Mouse (Mus musculus) limb, embryonic 14.5 days (tissue): Measurements from ENCODE around the gene Ppox. TPM values are rescaled to one million over a fixed set of nuclear protein-coding genes. Genes with fewer than 3 reads are reported as not detected.
A peak's percentile ranks its signal among the peaks of the same experiment; 100 is the strongest.
"Not testable (repeated sequence)": the region's sequence is repeated elsewhere in the genome, so short reads cannot be mapped to it uniquely, and the experiment has no call there.

Experiments
- ATAC-seq: fragments of 200-750 bp; cut with Nextera tagmentation; 2 replicates; pipeline ENCODE4 v1.8.0; 2017; ENCODE audit warnings: low read depth, moderate number of reproducible peaks, moderate TSS enrichment; ENCODE audit not compliant: low FRiP score
- DNase-seq: peaks from one replicate; pipeline ENCODE4 v3.0.0-alpha.2; 2015; ENCODE audit warnings: low spot score
- H3K27ac ChIP-seq: fragments of 300-500 bp; sonication (generic); replicated peaks from 2 replicates; pipeline ENCODE4 v1.5.1; 2014; ENCODE audit warnings: low read depth, mild to moderate bottlenecking, low read length, moderate library complexity, mixed read lengths
- H3K27me3 ChIP-seq: fragments of 300-500 bp; sonication (generic); 2 replicates; pipeline ENCODE4 v1.6.1; 2014; ENCODE audit warnings: low read length, mixed read lengths; ENCODE audit not compliant: control insufficient read depth, insufficient read depth
- H3K36me3 ChIP-seq: fragments of 300-500 bp; sonication (generic); 2 replicates; pipeline ENCODE4 v1.6.1; 2014; ENCODE audit warnings: mild to moderate bottlenecking, low read length, moderate library complexity, mixed read lengths; ENCODE audit not compliant: control insufficient read depth, insufficient read depth
- H3K4me1 ChIP-seq: fragments of 300-500 bp; sonication (generic); 2 replicates; pipeline ENCODE4 v1.6.1; 2014; ENCODE audit warnings: antibody characterized with exemption, low read length, mixed read lengths; ENCODE audit not compliant: control insufficient read depth, insufficient read depth
- H3K4me2 ChIP-seq: fragments of 300-500 bp; sonication (generic); replicated peaks from 2 replicates; pipeline ENCODE4 v1.6.1; 2014; ENCODE audit warnings: low read depth, mild to moderate bottlenecking, low read length, moderate library complexity; ENCODE audit not compliant: severe bottlenecking
- H3K4me3 ChIP-seq: fragments of 300-500 bp; sonication (generic); replicated peaks from 2 replicates; pipeline ENCODE4 v1.5.1; 2014; ENCODE audit warnings: low read length
- H3K9ac ChIP-seq: fragments of 300-500 bp; sonication (generic); 2 replicates; pipeline ENCODE4 v1.6.1; 2014; ENCODE audit warnings: mild to moderate bottlenecking, low read depth, low read length, moderate library complexity; ENCODE audit not compliant: severe bottlenecking
- H3K9me3 ChIP-seq: fragments of 300-500 bp; sonication (generic); 2 replicates; pipeline ENCODE4 v1.6.1; 2016; ENCODE audit warnings: low read length; ENCODE audit not compliant: control insufficient read depth
- POLR2A ChIP-seq: fragments of 200-500 bp; IDR thresholded peaks from 2 replicates; pipeline ENCODE4 v1.8.0; 2012; ENCODE audit warnings: inconsistent platforms, mild to moderate bottlenecking, moderate library complexity, borderline replicate concordance; ENCODE audit not compliant: insufficient read depth, insufficient read length; ENCODE audit errors: extremely low read depth
- WGBS: fragments of 180-500 bp; shearing (Covaris S2); extraction: QIAGEN DNeasy Blood & Tissue Kit; methylation state at CpG from one replicate; pipeline ENCODE4 v1.1.7; 2014; 5-methylcytosine and 5-hydroxymethylcytosine counted together
- polyA plus RNA-seq, 2 experiments: library from polyadenylated mRNA; depleted of rRNA in 1 of 2; stranded (reverse) in 1 of 2; unstranded in 1 of 2; fragments of >200 nt; fragmentation: Nextera tagmentation in 1 of 2; extraction: Ambion mirVana in 1 of 2; gene quantifications; 2 replicates each; pipeline versions ENCODE4 v1.2.1 to v1.2.3; 2012 to 2014

Gene Ppox
- 133 and 152 TPM in 2 replicates for polyA plus RNA-seq (2012; rRNA removed)
- polyA plus RNA-seq (2014; fragmentation: Nextera tagmentation; extraction: Ambion mirVana), result 55.7 and 67.2 TPM in 2 replicates

- peaks cover 8% of the 10 kb centered on the region for H3K4me1 ChIP-seq
- peak within 1 kb of the TSS; percentile 55 for H3K4me3 ChIP-seq
- H3K36me3 ChIP-seq, result peaks cover 71% of the 10 kb centered on the region
- H3K4me2 ChIP-seq, result peak within 1 kb of the TSS; percentile 76
- peak within 1 kb of the TSS; percentile 87 for H3K27ac ChIP-seq
- DNase-seq, result peak; percentile 98
- H3K27me3 ChIP-seq, result no peaks in the 10 kb centered on the region
- TF ChIP-seq POLR2A, result no peak
- peak within 1 kb of the TSS; percentile 63 for H3K9ac ChIP-seq
- no peaks in the 10 kb centered on the region for H3K9me3 ChIP-seq
- WGBS, result 0% methylated on average over 26 of the region's 26 CpGs
- ATAC-seq, result peak; percentile 98
Observed at GRCm38 (mm10) chr1:171280916-171281527, at the start of gene Ppox. Gene Ppox, minus strand, starts transcription at chr1:171281186.

GRCm38 (mm10) chr1:171330216-171330560, 49.2 kb upstream of the Ppox start:
- Histone ChIP-seq H3K27ac (peak overlapping the region; percentile 99), H3K9me3 (no peaks in the 10 kb centered on the region), H3K4me2 (peak overlapping the region; percentile 94), H3K9ac (peak overlapping the region; percentile 94), H3K36me3 (peaks cover 7% of the 10 kb centered on the region; the same call in 1 of the 2 replicates), H3K4me3 (peak overlapping the region; percentile 62), H3K27me3 (no peaks in the 10 kb centered on the region), H3K4me1 (peaks cover 20% of the 10 kb centered on the region)
- DNase-seq (peak; percentile 41), ATAC-seq (no peak; the same call in 1 of the 2 replicates)
- TF ChIP-seq POLR2A, result no peak
- WGBS, result 0% methylated on average over 4 of the region's 4 CpGs

- peak overlapping the region; percentile 62 for H3K4me3 ChIP-seq
- no peaks in the 10 kb centered on the region for H3K9me3 ChIP-seq
- DNase-seq, result peak; percentile 83
- peak overlapping the region; percentile 94 for H3K9ac ChIP-seq
- peak; percentile 35; the same call in 1 of the 2 replicates for TF ChIP-seq POLR2A
- peaks cover 20% of the 10 kb centered on the region for H3K4me1 ChIP-seq
- 2% methylated on average over 45 of the region's 61 CpGs for WGBS
- H3K36me3 ChIP-seq, result peaks cover 4% of the 10 kb centered on the region; the same call in 1 of the 2 replicates
- H3K27ac ChIP-seq, result peak overlapping the region; percentile 99
- H3K27me3 ChIP-seq, result no peaks in the 10 kb centered on the region
- peak overlapping the region; percentile 94 for H3K4me2 ChIP-seq
- peak; percentile 92 for ATAC-seq
Observed at GRCm38 (mm10) chr1:171329433-171330215, 48.6 kb upstream of the Ppox start.

- Histone ChIP-seq H3K36me3 (no peaks in the 10 kb centered on the region), H3K9ac (peak within 1 kb of the TSS; percentile 94), H3K27me3 (no peaks in the 10 kb centered on the region), H3K4me2 (peak within 1 kb of the TSS; percentile 94), H3K9me3 (no peaks in the 10 kb centered on the region), H3K4me1 (peaks cover 20% of the 10 kb centered on the region), H3K4me3 (peak within 1 kb of the TSS; percentile 62), H3K27ac (peak within 1 kb of the TSS; percentile 99)
- peak; percentile 55; the same call in 1 of the 2 replicates for TF ChIP-seq POLR2A
- WGBS, result 1% methylated on average over 35 of the region's 48 CpGs
- ATAC-seq, result peak; percentile 92
- peak; percentile 94 for DNase-seq
Observed at GRCm38 (mm10) chr1:171328839-171329432, 48.0 kb upstream of the Ppox start, which contains the start of gene Dedd. Gene Dedd, plus strand, starts transcription at chr1:171329145.

GRCm38 (mm10) chr1:171328244-171328643, 47.3 kb upstream of the Ppox start:
- peak; percentile 40 for DNase-seq
- Histone ChIP-seq H3K4me3 (peak overlapping the region; percentile 62), H3K4me1 (peaks cover 20% of the 10 kb centered on the region), H3K9me3 (no peaks in the 10 kb centered on the region), H3K27me3 (no peaks in the 10 kb centered on the region), H3K27ac (peak overlapping the region; percentile 99), H3K36me3 (no peaks in the 10 kb centered on the region), H3K4me2 (peak overlapping the region; percentile 94), H3K9ac (peak overlapping the region; percentile 94)
- no peak for ATAC-seq
- TF ChIP-seq POLR2A, result no peak
- WGBS, result 32% methylated on average over 9 of the region's 9 CpGs

GRCm38 (mm10) chr1:171326588-171326987, 45.6 kb upstream of the Ppox start:
- H3K4me1 ChIP-seq, result peaks cover 20% of the 10 kb centered on the region
- not testable (repeated sequence) for H3K27me3 ChIP-seq, ATAC-seq, H3K9ac ChIP-seq, H3K9me3 ChIP-seq, H3K27ac ChIP-seq, H3K36me3 ChIP-seq, H3K4me2 ChIP-seq, H3K4me3 ChIP-seq, DNase-seq
- WGBS, result 89% methylated on average over 4 of the region's 4 CpGs
